Mouse (Mus musculus) megakaryocyte, embryonic 14.5 days (primary cell): ENCODE data around the gene Mindy4.

ENCODE experiments used
- FLI1 ChIP-seq: IDR thresholded peaks from 2 replicates; pipeline ENCODE4 v1.6.1; 2012; ENCODE audit warnings: low read length, inconsistent platforms, mixed read lengths
- GATA1 ChIP-seq: IDR thresholded peaks from 3 replicates; pipeline ENCODE4 v1.6.1; 2012; ENCODE audit warnings: mixed read lengths, low read length, inconsistent platforms, borderline replicate concordance

GRCm38 (mm10) chr6:55322980-55323379, 119.8 kb downstream of the Mindy4 start:
- TF ChIP-seq GATA1: no peak
- TF ChIP-seq FLI1: no peak
